Mouse (Mus musculus) thymus, adult 2 months (tissue): ENCODE results near the gene Schip1. TPM values are rescaled to one million over a fixed set of nuclear protein-coding genes. Genes with fewer than 3 reads are reported as not detected.

Experiments
- DNase-seq: peaks from one replicate; pipeline ENCODE4 v3.0.0; 2021
- H3K27ac ChIP-seq: fragments of 200-500 bp; 2 replicates; pipeline ENCODE4 v1.5.1; 2012; ENCODE audit warnings: low read length, control low read depth; ENCODE audit not compliant: control insufficient read depth, insufficient read depth
- H3K27me3 ChIP-seq: fragments of 200-500 bp; 2 replicates; pipeline ENCODE4 v1.6.1; 2012; ENCODE audit warnings: mild to moderate bottlenecking, low read length, moderate library complexity, mixed read lengths; ENCODE audit not compliant: control insufficient read depth, insufficient read depth
- H3K36me3 ChIP-seq: fragments of 200-500 bp; 2 replicates; pipeline ENCODE4 v1.6.1; 2012; ENCODE audit warnings: mild to moderate bottlenecking, low read length, moderate library complexity; ENCODE audit not compliant: control insufficient read depth, insufficient read depth
- H3K4me1 ChIP-seq: fragments of 200-500 bp; replicated peaks from 2 replicates; pipeline ENCODE4 v1.6.1; 2012; ENCODE audit warnings: low read length; ENCODE audit not compliant: control insufficient read depth, insufficient read depth
- H3K4me3 ChIP-seq: fragments of 200-500 bp; 2 replicates; pipeline ENCODE4 v1.5.1; 2012; ENCODE audit warnings: mild to moderate bottlenecking, low read length, control low read depth, moderate library complexity; ENCODE audit not compliant: control insufficient read depth, insufficient read depth
- CTCF ChIP-seq: fragments of 200-500 bp; IDR thresholded peaks from 2 replicates; pipeline ENCODE4 v1.5.1; 2012; ENCODE audit warnings: mild to moderate bottlenecking, control low read depth, low read length, moderate library complexity, borderline replicate concordance; ENCODE audit not compliant: control insufficient read depth, poor library complexity, insufficient read depth; ENCODE audit errors: extremely low read depth
- POLR2A ChIP-seq: fragments of 200-500 bp; IDR thresholded peaks from 2 replicates; pipeline ENCODE4 v1.6.1; 2012; ENCODE audit warnings: mild to moderate bottlenecking, low read length, control low read depth, moderate library complexity; ENCODE audit not compliant: control insufficient read depth, poor library complexity, insufficient read depth; ENCODE audit errors: extremely low read depth
- WGBS: fragments of 180-500 bp; shearing (Covaris S2); methylation state at CpG from one replicate; pipeline ENCODE4 v1.1.7; 2018; 5-methylcytosine and 5-hydroxymethylcytosine counted together
- polyA plus RNA-seq: library from polyadenylated mRNA; depleted of rRNA; stranded (reverse); fragments of >200 nt; gene quantifications from 2 replicates; pipeline ENCODE4 v1.2.3, GENCODE M21; 2012

Schip1 gene
- polyA plus RNA-seq, 1 experiment: 3.2 TPM

DNA sequence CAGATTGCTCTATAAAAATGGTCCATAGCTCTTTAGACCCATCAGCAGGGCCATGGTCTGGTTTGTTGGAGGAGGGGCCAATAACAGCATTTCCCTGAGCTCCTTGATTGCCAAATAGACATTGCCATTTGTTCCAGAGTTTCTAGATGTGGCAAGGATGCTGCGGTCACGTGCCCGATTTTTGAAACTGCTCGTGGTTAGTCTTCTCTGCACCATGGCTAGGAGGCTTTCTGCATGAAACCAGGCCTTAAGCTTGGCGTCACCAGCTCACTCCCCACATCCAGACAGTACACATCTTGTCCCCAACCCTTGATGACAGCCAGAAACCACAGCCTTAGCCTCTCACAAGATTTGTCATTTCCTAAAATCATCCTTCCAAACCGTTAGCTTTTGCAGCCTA lies 559.9 kb downstream of the Schip1 start:
- DNase-seq: no peak
- H3K27ac ChIP-seq: no peak overlapping the region
- 23% methylated on average over 6 of the region's 6 CpGs for WGBS
- H3K36me3 ChIP-seq: no peaks in the 10 kb centered on the region
- H3K27me3 ChIP-seq: no peaks in the 10 kb centered on the region
- no peak overlapping the region for H3K4me3 ChIP-seq
- TF ChIP-seq CTCF (no peak), POLR2A (no peak)
- H3K4me1 ChIP-seq: no peaks in the 10 kb centered on the region; the same call in 1 of the 2 replicates

DNA sequence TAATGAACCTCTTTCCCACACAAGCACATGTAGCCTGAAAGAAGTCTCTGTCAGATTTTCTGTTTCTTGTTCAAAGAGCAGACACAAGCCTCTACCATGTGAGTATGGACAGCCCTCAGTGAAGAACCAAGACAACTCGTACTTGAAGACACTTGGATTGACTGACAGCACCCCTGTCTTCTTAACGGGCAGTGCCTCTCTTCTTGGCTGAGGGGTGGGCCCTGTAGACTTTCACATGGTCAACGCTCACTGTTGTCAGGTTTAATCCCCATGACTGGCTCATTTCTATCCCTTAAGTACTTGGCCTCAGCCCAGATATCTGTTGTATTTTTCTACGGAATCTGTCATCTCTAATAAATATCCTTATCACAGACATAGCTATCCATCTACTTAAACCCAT lies 565.7 kb downstream of the Schip1 start:
- H3K4me3 ChIP-seq: no peak overlapping the region
- DNase-seq: no peak
- H3K27me3 ChIP-seq: no peaks in the 10 kb centered on the region
- H3K36me3 ChIP-seq: no peaks in the 10 kb centered on the region
- WGBS: 90% methylated on average over 4 of the region's 4 CpGs
- TF ChIP-seq POLR2A: no peak
- TF ChIP-seq CTCF: no peak
- H3K27ac ChIP-seq: no peak overlapping the region
- H3K4me1 ChIP-seq: no peaks in the 10 kb centered on the region

DNA sequence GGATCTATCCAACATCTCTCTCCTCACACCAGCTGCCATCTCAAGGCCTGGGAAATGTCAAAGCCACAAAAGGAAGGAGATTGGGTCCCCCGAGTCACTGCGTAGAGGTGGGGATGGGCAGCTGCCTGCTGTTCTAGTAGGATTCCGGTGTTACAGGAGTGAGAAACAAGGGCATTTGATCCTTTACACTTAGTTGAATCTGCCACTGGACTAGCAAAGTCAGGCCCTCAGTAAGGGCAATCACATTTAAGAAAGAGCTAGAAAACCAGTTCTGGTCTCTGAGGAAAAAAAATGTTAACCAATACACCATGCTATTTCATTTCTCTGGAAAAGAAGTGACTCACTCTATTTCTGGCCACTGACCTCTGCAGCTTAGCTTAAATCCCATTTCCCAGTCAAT lies 566.2 kb downstream of the Schip1 start:
- H3K4me3 ChIP-seq: no peak overlapping the region
- H3K36me3 ChIP-seq: no peaks in the 10 kb centered on the region
- H3K4me1 ChIP-seq: no peaks in the 10 kb centered on the region
- H3K27ac ChIP-seq: no peak overlapping the region
- no peaks in the 10 kb centered on the region for H3K27me3 ChIP-seq
- DNase-seq: no peak
- TF ChIP-seq POLR2A (no peak), CTCF (no peak)
- WGBS: 71% methylated on average over 3 of the region's 3 CpGs

DNA sequence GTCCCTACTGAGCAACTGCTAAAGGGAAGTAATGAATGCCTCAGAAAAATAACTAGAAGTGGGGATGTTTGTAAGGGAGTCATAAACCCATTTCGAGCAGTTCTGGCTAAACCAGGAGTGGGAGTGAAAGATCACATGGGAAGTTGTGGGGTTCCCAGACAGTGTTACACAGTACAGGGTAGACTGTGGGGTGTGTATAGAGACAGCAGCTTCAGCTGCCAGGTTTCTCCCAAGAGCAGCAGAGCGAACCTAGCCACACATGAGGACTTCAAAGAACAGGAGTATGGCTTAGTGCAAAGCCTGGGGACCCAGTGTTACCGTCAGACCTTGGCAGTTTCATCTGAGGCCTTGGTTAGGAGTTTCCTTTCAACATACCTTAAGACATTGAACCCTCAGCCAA lies 568.1 kb downstream of the Schip1 start:
- no peaks in the 10 kb centered on the region for H3K36me3 ChIP-seq
- H3K4me3 ChIP-seq: no peak overlapping the region
- TF ChIP-seq POLR2A (no peak), CTCF (no peak)
- H3K27ac ChIP-seq: no peak overlapping the region
- H3K4me1 ChIP-seq: no peaks in the 10 kb centered on the region
- WGBS: 66% methylated on average over 3 of the region's 3 CpGs
- no peaks in the 10 kb centered on the region for H3K27me3 ChIP-seq
- DNase-seq: no peak

DNA sequence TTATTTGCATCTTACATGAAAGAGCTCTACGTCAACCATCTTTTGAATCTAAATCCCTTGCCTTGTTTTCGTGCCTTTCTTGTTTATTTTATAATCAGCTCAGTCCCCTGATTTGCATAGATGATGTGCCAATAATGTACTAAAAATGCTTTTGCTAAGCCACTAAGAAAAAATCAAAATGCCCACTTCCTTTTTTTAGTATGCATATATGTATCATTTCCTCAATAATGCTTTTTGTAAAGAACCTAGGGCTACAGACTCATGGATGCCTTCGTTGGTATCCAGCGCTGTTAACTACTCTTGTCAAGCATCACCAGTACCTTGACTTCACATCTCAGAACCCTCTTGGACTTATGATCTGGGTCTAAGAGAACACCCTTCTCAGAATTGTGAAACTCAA lies 569.0 kb downstream of the Schip1 start:
- Histone ChIP-seq H3K4me1 (peaks cover 4% of the 10 kb centered on the region), H3K27me3 (no peaks in the 10 kb centered on the region), H3K4me3 (no peak overlapping the region), H3K27ac (no peak overlapping the region), H3K36me3 (no peaks in the 10 kb centered on the region)
- TF ChIP-seq POLR2A: no peak
- no peak for TF ChIP-seq CTCF
- 77% methylated on average over 4 of the region's 4 CpGs for WGBS
- DNase-seq: no peak

DNA sequence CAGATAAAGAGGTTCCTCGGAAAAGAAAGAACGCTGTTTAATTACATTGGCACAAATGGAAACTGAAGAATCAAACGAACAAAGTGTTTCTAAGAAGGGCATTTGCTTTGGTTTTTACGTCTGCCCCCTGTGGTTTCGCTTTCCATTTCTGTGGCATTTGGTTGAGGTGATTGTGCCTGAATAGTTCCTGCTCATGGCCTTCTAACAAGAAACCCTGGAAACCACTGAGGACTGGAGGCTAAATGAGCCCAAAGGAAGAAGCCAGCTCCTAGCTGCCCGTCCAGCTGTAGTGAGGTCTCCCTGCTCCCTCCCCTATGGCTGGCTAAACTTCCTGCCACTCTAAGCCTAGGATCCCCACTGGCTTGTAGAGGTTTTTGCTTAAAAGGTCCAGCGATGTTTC lies 573.4 kb downstream of the Schip1 start:
- no peak for DNase-seq
- WGBS: 10% methylated on average over 7 of the region's 7 CpGs
- peaks cover 6% of the 10 kb centered on the region for H3K4me1 ChIP-seq
- H3K27me3 ChIP-seq: no peaks in the 10 kb centered on the region
- H3K36me3 ChIP-seq: no peaks in the 10 kb centered on the region
- H3K4me3 ChIP-seq: no peak overlapping the region
- no peak overlapping the region for H3K27ac ChIP-seq
- TF ChIP-seq POLR2A (no peak), CTCF (no peak)

DNA sequence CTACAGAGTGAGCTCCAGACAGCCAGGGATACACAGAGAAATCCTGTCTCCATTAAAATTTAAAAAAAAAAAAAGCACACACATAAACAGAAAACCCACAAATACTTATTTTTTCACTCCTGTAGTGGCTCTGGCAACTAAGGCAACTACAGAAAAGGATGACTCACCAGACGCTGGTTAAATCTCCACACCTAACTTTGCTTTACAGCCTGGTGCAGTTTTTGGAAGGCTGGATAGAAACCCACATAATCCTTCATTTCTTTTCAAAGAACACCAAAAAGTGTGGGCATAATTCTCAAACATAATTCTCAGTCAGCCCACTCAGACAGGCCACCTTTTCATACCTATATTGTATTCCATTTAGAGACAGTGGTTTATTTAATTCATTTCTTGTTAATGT lies 574.1 kb downstream of the Schip1 start:
- WGBS: 91% methylated on average over 1 of the region's 1 CpGs
- Histone ChIP-seq H3K4me1 (peaks cover 6% of the 10 kb centered on the region), H3K4me3 (no peak overlapping the region)

More for the DNA sequence above, 574.1 kb downstream of the Schip1 start:
- H3K27ac ChIP-seq: no peak overlapping the region
- no peaks in the 10 kb centered on the region for H3K36me3 ChIP-seq
- H3K27me3 ChIP-seq: no peaks in the 10 kb centered on the region
- DNase-seq: no peak
- no peak for TF ChIP-seq CTCF
- TF ChIP-seq POLR2A: no peak
